Mouse (Mus musculus) thymus, adult 2 months (tissue): ENCODE measurements at regions not wholly inside any gene's neighbourhood (a gene's known extent, or its start where the extent isn't known, plus 50 kb on each side); places are given as distances from the start of the nearest gene placed in this dataset.

Source experiments
- CTCF ChIP-seq: fragments of 200-500 bp; IDR thresholded peaks from 2 replicates; pipeline ENCODE4 v1.5.1; 2012; ENCODE audit warnings: mild to moderate bottlenecking, control low read depth, low read length, moderate library complexity, borderline replicate concordance; ENCODE audit not compliant: control insufficient read depth, poor library complexity, insufficient read depth; ENCODE audit errors: extremely low read depth
- POLR2A ChIP-seq: fragments of 200-500 bp; IDR thresholded peaks from 2 replicates; pipeline ENCODE4 v1.6.1; 2012; ENCODE audit warnings: mild to moderate bottlenecking, low read length, control low read depth, moderate library complexity; ENCODE audit not compliant: control insufficient read depth, poor library complexity, insufficient read depth; ENCODE audit errors: extremely low read depth

GRCm38 (mm10) chr8:128572291-128572690 lies 113.2 kb upstream of the Itgb1 start:
- TF ChIP-seq POLR2A: no peak
- TF ChIP-seq CTCF: no peak
